Mouse (Mus musculus): ENCODE results near the gene Shf.

GRCm38 (mm10) chr2:122378421-122379291 is 9.7 kb upstream of the Shf start:
- TF ChIP-seq CTCF (IDR thresholded peaks at IDR 0.05; ENCODE audit: low read depth, low read length) (no peak), GATA1 (IDR thresholded peaks at IDR 0.05; ENCODE audit: borderline replicate concordance, low read length) (no peak), GATA2 (IDR thresholded peaks at IDR 0.05; ENCODE audit: borderline replicate concordance, low read depth, low read length) (no peak), POLR2AphosphoS5 (IDR thresholded peaks at IDR 0.05; ENCODE audit: insufficient replicate concordance, low read depth, low read length) (no peak), TAL1 (conservative IDR thresholded peaks at IDR 0.05; ENCODE audit: low read depth, low read length) (no peak)
